ENCODE assay signal across 8 mouse cellular contexts in the genomic region with DNA sequence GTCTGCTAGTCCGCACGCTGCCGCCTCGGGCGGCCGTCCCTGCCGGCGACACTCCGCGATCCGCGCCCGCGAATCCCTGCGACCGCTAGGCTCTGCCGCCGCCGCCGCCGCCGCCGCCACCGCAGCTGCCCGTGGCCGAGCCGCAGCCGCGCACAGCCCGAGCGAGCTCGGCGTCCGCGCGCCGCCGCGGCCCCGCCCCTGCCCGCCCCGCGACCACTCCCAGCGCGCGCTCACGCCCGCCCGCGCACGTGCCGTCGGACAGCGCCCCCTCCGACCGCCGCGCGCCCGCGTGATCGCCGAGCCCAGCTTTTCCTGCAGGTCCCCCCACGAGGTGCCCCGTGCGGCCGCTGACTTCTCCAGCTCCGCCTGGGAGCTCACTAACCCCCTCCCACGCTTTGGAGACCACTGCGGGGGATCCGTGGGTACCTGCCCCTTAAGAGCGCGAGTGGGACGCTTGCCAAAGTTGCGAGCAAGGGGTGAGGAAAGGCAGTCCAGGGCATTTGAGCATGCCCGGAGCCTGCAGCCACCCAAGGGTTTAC. TPM values are rescaled to one million over a fixed set of nuclear protein-coding genes. Genes with fewer than 3 reads are reported as not detected.
A peak's percentile ranks its signal among the peaks of the same experiment; 100 is the strongest.
DNase-seq lines count a peak whose midpoint lies in the region; ATAC-seq and TF ChIP-seq lines count a peak whose summit lies in the region.

TSS of gene Gnai1 (minus strand) at position 75 of the 539 bp plus-strand sequence.

- ATAC-seq in forebrain, embryonic 16.5 days: peak; percentile 97
- ATAC-seq in liver, embryonic 16.5 days (ENCODE audit: low read depth): peak; percentile 86

- no peak for TF ChIP-seq CTCF in ES-Bruce4 (IDR thresholded peaks at IDR 0.05; ENCODE audit: low read depth, low read length)
- peak; percentile 50; the same call in 1 of the 2 replicates for TF ChIP-seq CTCF in olfactory bulb, adult 2 months (IDR thresholded peaks at IDR 0.05; ENCODE audit: insufficient read depth, low read depth, low read length)

- H3K9me3 ChIP-seq in ES-Bruce4 (replicated peaks; ENCODE audit: control insufficient read depth, insufficient read depth, low read length, poor library complexity, severe bottlenecking): no peaks in the 10 kb centered on the region
- H3K9me3 ChIP-seq in forebrain, embryonic 16.5 days (ENCODE audit: control insufficient read depth, low read length): 0 out of 2 replicates have a peak, but pooled peaks cover 3% of the 10 kb centered on the region
- H3K9me3 ChIP-seq in liver, embryonic 16.5 days (replicated peaks; ENCODE audit: control insufficient read depth, low read length): no peaks in the 10 kb centered on the region

- H3K4me3 ChIP-seq in ES-Bruce4 (ENCODE audit: low read depth, low read length): peak within 1 kb of the TSS; percentile 83
- H3K4me3 ChIP-seq in forebrain, embryonic 16.5 days (replicated peaks; ENCODE audit: low read length): peak within 1 kb of the TSS; percentile 78
- H3K4me3 ChIP-seq in liver, embryonic 16.5 days (ENCODE audit: low read depth, low read length): peak within 1 kb of the TSS; percentile 59
- H3K4me3 ChIP-seq in olfactory bulb, adult 2 months (ENCODE audit: insufficient read depth, low read depth, low read length): peak within 1 kb of the TSS; percentile 54

- peak within 1 kb of the TSS; percentile 84 for H3K4me2 ChIP-seq in forebrain, embryonic 16.5 days (ENCODE audit: low read length)
- H3K4me2 ChIP-seq in liver, embryonic 16.5 days (ENCODE audit: low read depth, low read length): peak within 1 kb of the TSS; percentile 75

- intact Hi-C loops in heart, postnatal 10 days (cut with DNase I): no loop called here

- TF ChIP-seq EP300 in ES-Bruce4 (IDR thresholded peaks at IDR 0.05; ENCODE audit: insufficient read depth, low read depth, low read length): no peak

- WGBS in forebrain, embryonic 16.5 days: under 1% methylated on average over 30 of the region's 76 CpGs
- under 1% methylated on average over 36 of the region's 76 CpGs for WGBS in liver, embryonic 16.5 days (ENCODE audit: insufficient replicate concordance)
- WGBS in olfactory bulb, adult 2 months: 4% methylated on average over 73 of the region's 76 CpGs

- 0 out of 2 replicates have a peak, but pooled peaks cover 1% of the 10 kb centered on the region for H3K27me3 ChIP-seq in ES-Bruce4 (ENCODE audit: control insufficient read depth, insufficient read depth, low read length, poor library complexity, severe bottlenecking)
- no peaks in the 10 kb centered on the region for H3K27me3 ChIP-seq in forebrain, embryonic 16.5 days (replicated peaks; ENCODE audit: control insufficient read depth, insufficient read depth, low read length)
- peaks cover 29% of the 10 kb centered on the region for H3K27me3 ChIP-seq in liver, embryonic 16.5 days (ENCODE audit: control insufficient read depth, insufficient read depth, low read depth, low read length)

- H3K27ac ChIP-seq in ES-Bruce4 (ENCODE audit: insufficient read depth, low read length): no peak within 1 kb of the TSS
- peak within 1 kb of the TSS; percentile 75 for H3K27ac ChIP-seq in forebrain, embryonic 16.5 days (ENCODE audit: low read length)
- no peak within 1 kb of the TSS for H3K27ac ChIP-seq in liver, embryonic 16.5 days (ENCODE audit: low read length)
- peak within 1 kb of the TSS; percentile 46 for H3K27ac ChIP-seq in olfactory bulb, adult 2 months (ENCODE audit: insufficient read depth, low read depth, low read length)

- H3K9ac ChIP-seq in ES-Bruce4 (ENCODE audit: low read depth, poor library complexity, severe bottlenecking): peak within 1 kb of the TSS; percentile 63
- H3K9ac ChIP-seq in forebrain, embryonic 16.5 days (replicated peaks; ENCODE audit: low read depth, low read length): peak within 1 kb of the TSS; percentile 94
- peak within 1 kb of the TSS; percentile 5; the same call in 1 of the 2 replicates for H3K9ac ChIP-seq in liver, embryonic 16.5 days (ENCODE audit: low read depth, low read length)

- H3K4me1 ChIP-seq in ES-Bruce4 (ENCODE audit: control insufficient read depth, insufficient read depth, low read length): no peaks in the 10 kb centered on the region
- peaks cover 19% of the 10 kb centered on the region for H3K4me1 ChIP-seq in forebrain, embryonic 16.5 days (replicated peaks; ENCODE audit: control insufficient read depth, insufficient read depth, low read length)
- H3K4me1 ChIP-seq in liver, embryonic 16.5 days (ENCODE audit: control insufficient read depth, low read depth, low read length): no peaks in the 10 kb centered on the region
- peaks cover 3% of the 10 kb centered on the region; the same call in 1 of the 2 replicates for H3K4me1 ChIP-seq in olfactory bulb, adult 2 months (ENCODE audit: control insufficient read depth, insufficient read depth, low read length)

- H3K36me3 ChIP-seq in ES-Bruce4 (ENCODE audit: control insufficient read depth, insufficient read depth, low read length, poor library complexity, severe bottlenecking): no peaks in the 10 kb centered on the region
- H3K36me3 ChIP-seq in forebrain, embryonic 16.5 days (ENCODE audit: control insufficient read depth, insufficient read depth): no peaks in the 10 kb centered on the region
- no peaks in the 10 kb centered on the region for H3K36me3 ChIP-seq in liver, embryonic 16.5 days (ENCODE audit: control insufficient read depth, insufficient read depth)

- peak; percentile 90 for DNase-seq in cerebellum, adult 11-12 months
- DNase-seq in heart, postnatal 10 days: peak; percentile 75 to 78
- DNase-seq in kidney, postnatal 4 days: peak; percentile 86 to 90
- peak; percentile 67 for DNase-seq in yolk sac, embryonic 10.5 days (ENCODE audit: low spot score)

- TF ChIP-seq POLR2A in ES-Bruce4 (IDR thresholded peaks at IDR 0.05; ENCODE audit: insufficient read depth, low read length): no peak
- peak; percentile 26; the same call in 1 of the 2 replicates for TF ChIP-seq POLR2A in olfactory bulb, adult 2 months (IDR thresholded peaks at IDR 0.05; ENCODE audit: insufficient read depth, low read depth, low read length)

RNA-seq across cellular contexts. Expression of gene Gnai1, which starts in this region (rescaled TPM):
- polyA plus RNA-seq in ES-Bruce4 (2011; ENCODE audit: insufficient read depth, insufficient read length, low read depth, missing spikeins): 13.7 and 14.3 TPM in 2 replicates
- polyA plus RNA-seq in forebrain, embryonic 16.5 days (2015; fragmentation: Nextera tagmentation; extraction: Ambion mirVana): 73.3 and 75.3 TPM in 2 replicates
- total RNA-seq in heart, postnatal 10 days (2021): 10 to 100 TPM; 15.0 to 16.4 TPM
- polyA plus RNA-seq in liver, embryonic 16.5 days (2015; fragmentation: Nextera tagmentation; extraction: Ambion mirVana): 1.6 and 1.8 TPM in 2 replicates
- not detected in 2 replicates for polyA plus RNA-seq in olfactory bulb, adult 2 months (2012; ENCODE audit: insufficient read depth, insufficient read length, low replicate concordance, missing spikeins)

Comparison
In these comparisons a context has a peak if more than half of its experiments do, and no peak if none do; other contexts are left out.
1. H3K27ac ChIP-seq: peak in forebrain, embryonic 16.5 days (single experiment) and olfactory bulb, adult 2 months (single experiment); none in ES-Bruce4 (single experiment) and liver, embryonic 16.5 days (single experiment).
2. H3K9ac ChIP-seq: peak in every context shown above with its lines; median percentile 94 in forebrain, embryonic 16.5 days; 63 in ES-Bruce4; 5 in liver, embryonic 16.5 days.
3. Peak in every context shown above with its lines, with median percentiles within 50 percentile points of each other: H3K4me3 ChIP-seq and DNase-seq.